Mouse (Mus musculus): Measurements from ENCODE around the gene Rngtt. TPM values are rescaled to one million over a fixed set of nuclear protein-coding genes. Genes with fewer than 3 reads are reported as not detected.

Rngtt gene
- polyA plus RNA-seq, 1 experiment, result 16.6 TPM

- Histone ChIP-seq H3K4me1 (ENCODE audit: control insufficient read depth, insufficient read depth, insufficient read length, low read length) (peaks cover 3% of the 10 kb centered on the region; the same call in 1 of the 2 replicates), H3K4me3 (ENCODE audit: insufficient read depth, low read depth, low read length) (no peak overlapping the region), H3K27ac (replicated peaks; ENCODE audit: low read depth, low read length) (no peak overlapping the region)
These were observed 239.5 kb downstream of the Rngtt start for GRCm38 (mm10) chr4:33549606-33550005.

Other genes with a start within 250 kb of the Rngtt start
- not detected in 2 replicates for gene Gabrr2, start 247.3 kb upstream of the Rngtt start, polyA plus RNA-seq (2012; ENCODE audit: insufficient read depth, insufficient read length, missing spikeins)
- not detected in 2 replicates for gene Gabrr1, start 177.8 kb upstream of the Rngtt start, polyA plus RNA-seq (2012; ENCODE audit: insufficient read depth, insufficient read length, missing spikeins)
- gene Pm20d2, start 120.6 kb upstream of the Rngtt start, polyA plus RNA-seq (2012; ENCODE audit: insufficient read depth, insufficient read length, missing spikeins), result 3.4 and 5.0 TPM in 2 replicates
- gene Srsf12, start 101.3 kb upstream of the Rngtt start, polyA plus RNA-seq (2012; ENCODE audit: insufficient read depth, insufficient read length, missing spikeins), result not detected in 2 replicates
- 63.7 and 80.5 TPM in 2 replicates for gene Pnrc1, start 20.1 kb upstream of the Rngtt start, polyA plus RNA-seq (2012; ENCODE audit: insufficient read depth, insufficient read length, missing spikeins)